Mouse (Mus musculus) cerebellum, adult 8-10 months (tissue): Measurements from ENCODE around the gene Mmp25.

Source experiments
- DNase-seq: peaks from one replicate; pipeline ENCODE4 v3.0.0; 2022

The Mmp25 gene

DNA sequence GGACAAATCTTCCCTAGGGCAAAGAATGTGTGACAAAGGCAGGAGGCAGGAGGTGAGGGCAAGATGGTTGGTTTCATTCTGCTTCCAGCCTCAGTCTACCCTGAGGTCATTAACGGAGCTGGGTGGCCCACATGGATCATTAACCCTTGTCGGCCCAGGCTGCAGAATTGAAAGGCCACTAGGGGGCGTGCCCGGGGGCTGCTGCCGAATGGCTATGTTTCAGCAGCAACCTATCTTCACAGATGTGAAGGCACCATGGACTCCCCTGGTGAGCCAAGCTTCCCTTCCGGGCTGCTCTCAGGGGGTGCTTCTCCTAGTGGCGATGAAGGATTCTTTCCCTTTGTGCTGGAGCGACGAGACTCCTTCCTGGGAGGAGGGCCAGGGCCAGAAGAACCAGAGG is 16.4 kb upstream of the Mmp25 start:
- DNase-seq: no peak

DNA sequence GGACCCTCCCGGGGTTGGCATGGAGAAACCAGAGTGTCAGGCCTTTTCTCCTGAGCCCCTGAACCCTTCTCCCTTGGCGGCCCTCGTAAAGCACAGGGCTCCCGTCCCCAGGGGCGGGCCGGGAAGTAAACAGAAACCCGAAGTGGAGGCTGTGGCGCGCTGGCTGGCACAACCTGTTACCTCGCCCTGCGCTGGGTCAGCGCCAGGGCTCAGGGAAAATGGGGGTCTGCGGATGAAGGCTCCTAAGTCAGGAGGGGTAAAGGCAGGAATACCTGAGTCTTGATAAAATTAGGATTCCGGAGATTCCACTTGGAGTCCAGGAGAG is 15.8 kb upstream of the Mmp25 start:
- DNase-seq: no peak

DNA sequence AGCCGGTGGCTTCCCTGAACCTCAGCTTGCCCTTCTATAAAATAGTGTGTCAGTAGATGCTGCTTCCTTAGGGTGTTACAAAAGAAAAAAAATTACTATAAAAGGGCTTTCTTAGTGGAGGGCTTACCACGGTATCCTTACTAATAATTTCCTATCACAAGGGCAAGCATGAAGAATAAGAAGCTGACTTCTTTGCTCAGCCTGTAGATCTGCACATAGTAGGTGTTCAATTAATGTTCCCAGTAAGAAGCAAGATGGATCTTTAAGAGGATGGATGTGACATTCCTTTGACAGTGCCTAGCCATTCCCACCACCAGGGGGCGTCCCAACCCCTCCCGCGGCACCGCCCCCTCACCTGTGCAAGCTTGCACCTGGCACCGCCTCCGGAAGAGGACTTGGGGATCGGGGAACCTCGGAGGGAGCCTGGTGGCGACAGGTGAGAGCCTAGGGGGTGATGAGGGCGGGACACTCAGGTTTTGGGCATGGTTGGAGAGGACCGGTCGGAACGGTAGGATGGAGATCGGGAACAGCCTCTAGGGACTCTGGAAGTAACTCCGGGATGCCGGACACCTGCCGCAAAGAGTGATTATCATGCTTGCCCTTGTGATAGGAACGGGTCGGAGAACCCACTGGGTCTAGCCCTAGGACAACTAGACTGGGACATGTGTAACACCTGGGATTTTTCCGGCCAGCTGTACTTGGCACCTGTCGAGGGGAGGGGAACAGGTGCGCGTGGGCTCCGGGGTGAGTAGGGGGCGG is 15.2 kb upstream of the Mmp25 start, which contains the start of gene Bicdl2:
Gene Bicdl2, plus strand, starts transcription at position 390 of the 759 bp plus-strand sequence.
- peak; percentile 56 for DNase-seq

DNA sequence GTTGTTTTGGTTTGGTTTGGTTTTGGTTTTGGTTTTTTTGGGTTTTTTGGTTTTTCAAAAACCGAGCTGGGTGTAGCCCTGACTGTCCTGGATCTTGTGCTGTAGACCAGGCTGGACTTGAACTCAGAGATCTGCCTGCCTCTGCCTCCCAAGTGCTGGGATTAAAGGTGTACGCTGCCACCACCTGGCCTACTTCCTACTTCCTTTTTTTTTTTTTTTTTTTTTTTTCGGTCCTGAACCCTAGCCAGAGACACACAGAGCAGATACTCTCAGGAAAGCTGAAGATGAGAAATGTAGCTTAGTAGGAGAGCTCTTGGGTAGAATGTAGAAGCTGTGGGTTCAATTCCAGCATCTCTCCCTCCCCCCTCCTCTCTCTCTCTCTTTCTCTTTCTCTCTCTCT is 13.4 kb upstream of the Mmp25 start:
- DNase-seq: no peak

DNA sequence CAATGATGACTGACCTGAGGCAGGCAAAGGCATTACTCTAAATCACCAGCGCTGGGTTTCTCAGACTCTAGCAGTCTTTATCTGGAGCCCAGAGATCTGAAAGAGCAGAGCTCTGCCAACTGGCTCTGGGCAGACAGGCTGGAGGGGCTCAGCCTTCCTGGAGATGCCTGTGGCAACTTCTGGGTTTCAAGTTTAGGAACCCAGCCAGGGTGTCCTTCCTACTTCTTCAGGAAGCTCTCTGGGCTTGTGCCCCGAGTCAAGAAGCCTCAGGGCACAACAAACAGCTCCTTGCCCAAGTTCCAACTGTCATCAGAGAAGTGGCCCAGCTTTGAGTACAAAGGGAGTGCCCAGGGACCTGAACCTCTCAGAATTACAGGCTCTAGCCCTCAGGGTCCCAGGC is 9.3 kb upstream of the Mmp25 start:
- no peak for DNase-seq

DNA sequence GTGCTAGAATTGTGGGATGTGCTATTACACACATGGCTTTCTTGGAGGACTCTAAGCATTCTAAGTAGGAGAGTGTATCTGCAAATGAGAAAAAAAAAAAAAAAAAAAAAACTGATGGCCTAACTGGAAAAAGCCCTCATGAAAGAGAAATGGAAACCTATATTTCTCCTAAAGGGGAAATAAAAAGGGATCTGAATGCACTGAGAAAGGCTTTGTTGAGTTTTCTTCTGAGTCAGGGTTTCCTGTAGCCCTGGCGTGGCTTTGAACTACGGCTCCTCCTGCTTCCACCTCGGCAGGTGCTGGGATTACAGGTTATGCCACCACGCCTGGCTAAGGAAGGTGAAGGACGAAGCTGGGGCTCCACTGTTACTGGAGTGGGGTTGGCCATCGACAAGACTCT is 8.9 kb upstream of the Mmp25 start:
- no peak for DNase-seq

DNA sequence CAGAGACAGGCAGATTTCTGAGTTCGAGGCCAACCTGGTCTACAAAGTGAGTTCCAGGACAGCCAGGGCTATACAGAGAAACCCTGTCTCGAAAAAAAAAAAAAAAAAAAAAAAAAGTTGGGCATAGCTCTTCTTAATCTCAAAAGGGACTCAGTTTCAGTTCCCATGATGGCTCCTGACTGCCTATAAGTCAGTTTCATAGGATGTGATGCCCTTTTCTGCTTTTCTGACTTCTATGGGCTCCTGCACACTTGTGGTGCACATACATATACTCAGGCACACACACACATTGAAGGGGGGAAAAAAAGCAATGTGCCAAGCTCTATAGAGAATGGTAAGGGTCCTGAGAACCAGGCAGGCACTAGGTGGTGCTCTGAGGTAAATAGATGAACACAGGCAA is 8.2 kb upstream of the Mmp25 start:
- DNase-seq: no peak

DNA sequence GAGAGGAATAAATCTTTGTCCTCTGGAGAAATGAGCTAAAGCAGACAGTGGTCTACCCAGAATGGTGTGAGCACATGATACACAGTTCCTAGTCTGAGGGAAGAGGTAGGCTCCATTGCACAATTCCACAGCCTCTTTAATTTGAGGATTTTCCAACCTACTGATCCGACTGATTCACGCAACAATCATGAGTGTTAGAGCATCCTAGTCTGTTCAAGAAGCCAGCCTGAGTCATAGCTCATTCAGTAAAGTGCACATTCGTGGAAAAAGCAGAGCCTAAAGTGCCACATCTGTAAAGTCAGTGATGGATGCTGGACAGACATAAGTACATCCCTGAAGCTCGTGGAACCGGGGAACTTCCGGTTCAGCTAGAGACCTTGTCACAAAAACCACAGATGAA is 6.3 kb upstream of the Mmp25 start:
- DNase-seq: no peak

DNA sequence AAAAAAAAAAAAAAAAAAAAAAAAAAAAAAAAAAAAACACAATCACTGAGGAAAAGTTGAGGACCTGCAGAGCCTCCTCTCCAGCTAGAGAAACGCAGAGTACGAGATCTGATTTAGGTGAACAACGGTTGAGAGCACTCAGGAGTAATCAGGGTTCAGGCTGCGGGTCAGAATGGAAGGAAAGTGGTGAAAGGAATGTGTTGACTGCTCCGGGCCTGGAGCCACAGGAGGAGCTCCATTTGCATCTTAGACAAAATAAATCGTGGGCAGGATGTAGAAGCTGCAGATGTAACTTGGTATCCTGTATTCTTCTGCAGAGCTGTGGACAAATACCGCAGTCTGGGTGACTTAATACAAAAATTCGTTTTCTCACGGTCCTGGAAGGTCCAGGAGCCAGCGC is 817 bp upstream of the Mmp25 start:
- no peak for DNase-seq

DNA sequence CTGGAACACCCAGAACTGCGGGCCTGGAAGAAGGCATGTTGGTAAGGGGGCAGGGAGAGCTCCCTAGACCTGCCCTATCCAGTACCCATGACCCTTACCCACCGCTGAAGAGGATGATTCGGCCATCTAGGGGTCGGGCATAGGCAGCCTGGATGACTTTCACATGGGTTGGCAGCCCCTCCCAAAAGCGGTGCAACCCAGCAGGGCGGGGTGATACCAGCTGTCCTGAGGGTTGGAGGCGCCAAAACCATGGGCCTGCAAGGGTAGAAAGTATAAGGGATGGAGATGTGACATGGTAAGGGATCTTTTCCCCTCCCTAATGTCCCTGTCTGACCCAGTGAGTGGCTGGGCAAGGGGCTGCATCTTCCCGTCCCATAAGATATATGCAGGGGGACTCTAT is 13.8 kb downstream of the Mmp25 start:
- DNase-seq: no peak

DNA sequence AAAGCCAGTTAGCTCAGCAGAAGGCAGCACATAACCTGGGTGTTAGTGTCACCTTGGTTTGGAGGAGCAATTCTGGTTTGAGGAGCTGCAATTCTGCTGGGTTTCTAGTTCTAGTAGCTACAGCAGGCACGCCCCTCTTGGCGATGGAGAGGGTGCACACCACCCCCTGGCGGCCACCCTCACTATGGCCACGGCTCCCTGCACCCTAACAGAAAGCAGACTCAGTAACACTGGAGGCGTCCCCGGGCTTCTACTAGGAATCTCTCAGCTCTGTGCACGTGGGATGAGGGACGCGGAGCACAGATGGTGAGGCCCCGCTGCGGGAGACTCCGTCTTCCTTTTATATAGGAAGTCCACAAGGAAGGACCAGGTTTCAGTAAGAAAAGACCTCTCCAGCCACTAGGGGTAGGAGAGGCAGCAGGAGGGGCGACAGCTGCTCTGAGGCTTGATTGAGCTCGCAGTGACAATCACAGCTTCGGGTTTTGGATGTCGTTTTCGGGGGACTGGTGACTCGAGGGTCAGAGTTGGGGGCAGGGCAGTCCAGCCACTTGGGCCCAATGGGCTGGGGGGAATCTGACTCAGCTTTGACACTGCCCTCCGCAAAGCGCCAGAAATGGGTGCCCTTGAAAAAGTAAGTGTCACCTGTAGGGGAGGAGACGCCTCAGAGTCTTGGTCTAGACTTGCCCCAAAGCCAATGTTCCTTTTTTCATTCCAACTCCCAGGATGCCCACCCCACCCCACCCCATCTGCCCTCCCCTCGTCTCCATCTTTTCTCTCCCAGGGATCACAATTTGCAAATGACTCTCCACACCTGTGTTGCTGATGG is 14.7 kb downstream of the Mmp25 start:
- DNase-seq: peak; percentile 73

DNA sequence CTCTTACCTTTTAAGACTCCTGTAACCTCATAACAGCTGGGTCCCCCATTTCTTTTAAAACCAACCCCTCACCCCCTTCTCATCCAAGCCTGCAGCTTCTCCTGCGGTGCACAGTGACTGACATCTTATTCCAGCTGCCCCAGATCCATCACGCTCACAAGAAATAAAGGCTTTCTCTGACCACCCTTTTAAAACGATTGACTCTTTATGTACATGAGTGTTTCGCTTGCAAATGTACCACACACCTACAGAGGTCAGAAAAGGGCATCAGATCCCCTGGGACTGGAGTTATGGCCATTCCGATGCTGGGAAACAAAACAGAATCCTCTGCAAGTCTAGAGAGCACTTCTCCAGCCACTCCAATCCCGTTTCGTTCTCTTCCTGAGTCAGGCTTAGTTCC is 17.3 kb downstream of the Mmp25 start:
- no peak for DNase-seq

DNA sequence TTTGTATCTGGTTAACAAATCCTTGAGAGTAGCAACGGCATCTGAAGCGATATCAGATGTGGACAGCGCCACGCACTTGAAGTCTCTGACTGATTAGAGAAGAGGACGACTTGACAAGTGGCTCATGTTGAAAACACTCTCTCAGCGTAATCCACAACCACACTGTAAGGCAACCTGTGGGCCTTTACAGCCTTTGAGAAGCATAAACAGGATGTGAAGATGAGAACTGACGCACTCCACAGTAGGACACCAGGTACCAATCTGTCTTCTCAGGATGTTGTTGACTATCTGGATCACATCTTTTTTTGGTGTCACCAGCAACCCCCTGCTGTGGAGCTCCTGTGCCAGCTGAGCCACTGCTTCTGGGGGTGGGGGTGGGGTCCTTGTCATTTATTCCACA is 24.7 kb downstream of the Mmp25 start:
- DNase-seq: no peak

DNA sequence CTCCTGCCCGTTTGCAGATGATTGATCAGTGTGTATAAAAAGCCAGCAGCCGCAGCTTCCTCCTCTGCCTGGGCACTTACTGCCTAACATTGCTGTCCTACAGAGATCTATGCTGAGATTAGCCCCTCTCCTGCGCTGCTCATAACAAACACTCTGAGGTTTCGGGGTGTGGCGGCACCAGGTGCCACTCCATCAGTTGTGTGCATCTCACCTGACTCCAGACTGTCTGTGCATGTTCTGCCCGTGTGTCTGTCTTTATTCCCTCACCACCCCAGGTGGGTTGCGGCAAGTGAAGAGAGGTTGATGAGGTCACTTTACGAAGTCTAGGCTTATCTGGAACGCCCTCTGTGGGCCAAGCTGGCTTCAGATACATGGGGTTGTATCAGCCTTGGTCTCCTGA is 28.0 kb downstream of the Mmp25 start:
- no peak for DNase-seq

DNA sequence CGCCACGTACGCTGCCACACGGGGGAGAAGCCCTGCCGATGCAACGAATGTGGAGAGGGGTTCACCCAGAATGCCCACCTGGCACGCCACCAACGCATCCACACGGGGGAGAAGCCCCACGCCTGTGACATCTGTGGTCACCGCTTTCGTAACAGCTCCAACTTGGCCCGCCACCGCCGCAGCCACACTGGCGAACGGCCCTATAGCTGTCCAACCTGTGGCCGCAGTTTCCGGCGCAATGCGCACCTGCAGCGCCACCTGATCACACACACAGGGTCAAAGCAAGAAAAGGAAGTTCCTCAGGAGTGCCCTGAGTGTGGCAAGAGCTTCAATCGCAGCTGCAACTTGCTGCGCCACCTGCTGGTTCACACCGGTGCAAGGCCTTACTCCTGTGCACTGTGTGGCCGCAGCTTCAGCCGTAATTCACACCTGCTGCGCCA is 34.7 kb downstream of the Mmp25 start:
- peak; percentile 66 for DNase-seq

DNA sequence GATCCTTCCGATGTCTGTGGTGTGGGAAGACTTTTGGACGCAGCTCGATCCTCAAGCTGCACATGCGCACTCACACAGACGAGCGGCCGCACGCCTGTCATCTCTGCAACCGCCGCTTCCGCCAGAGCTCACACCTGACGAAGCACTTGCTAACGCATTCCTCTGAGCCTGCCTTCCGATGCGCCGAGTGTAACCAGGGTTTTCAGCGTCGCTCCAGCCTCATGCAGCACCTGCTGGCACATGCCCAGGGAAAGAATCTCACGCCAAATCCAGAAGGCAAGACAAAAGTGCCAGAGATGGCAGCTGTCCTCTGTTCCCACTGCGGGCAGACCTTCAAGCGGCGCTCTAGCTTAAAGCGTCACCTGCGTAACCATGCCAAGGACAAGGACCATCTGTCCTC is 35.5 kb downstream of the Mmp25 start:
- peak; percentile 60 for DNase-seq

DNA sequence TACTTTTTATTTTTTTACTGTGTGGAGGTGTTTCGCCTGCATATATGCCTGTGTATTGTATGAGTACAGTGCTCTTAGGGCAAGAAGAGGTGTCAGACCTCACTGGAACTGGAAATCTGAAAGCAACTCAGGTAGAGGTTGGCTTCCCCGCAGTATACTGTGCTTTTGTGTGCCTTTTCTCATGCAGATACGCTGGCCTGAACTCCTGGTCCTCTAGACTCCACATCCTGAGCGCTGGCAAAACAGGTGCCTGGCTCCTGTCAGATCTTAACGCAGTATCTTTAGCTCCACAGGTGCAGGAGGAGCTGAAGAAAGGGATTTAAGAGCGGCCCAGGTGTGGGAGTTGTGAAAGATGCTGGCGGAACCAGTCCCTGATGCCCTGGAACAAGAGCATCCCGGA is 39.9 kb downstream of the Mmp25 start:
- no peak for DNase-seq

DNA sequence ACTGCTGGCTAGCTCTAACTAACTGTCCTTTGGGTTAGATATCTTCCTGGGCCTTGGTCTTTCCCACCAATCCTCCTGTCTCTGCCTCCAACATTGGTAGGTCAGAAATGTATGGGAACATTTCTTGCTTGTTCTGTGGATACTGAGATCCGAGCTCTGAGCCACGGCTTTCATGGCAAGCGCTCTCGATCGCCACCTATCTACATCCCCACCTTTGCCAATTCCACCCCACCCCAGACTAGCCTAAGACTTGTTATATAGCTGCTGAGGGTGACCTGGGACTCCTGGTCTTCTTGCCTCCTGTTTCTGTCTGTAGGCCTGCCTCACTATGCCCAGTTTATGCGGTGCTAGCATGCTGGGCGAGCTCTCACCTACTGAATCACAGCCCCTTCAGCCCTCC is 40.7 kb downstream of the Mmp25 start:
- DNase-seq: no peak

DNA sequence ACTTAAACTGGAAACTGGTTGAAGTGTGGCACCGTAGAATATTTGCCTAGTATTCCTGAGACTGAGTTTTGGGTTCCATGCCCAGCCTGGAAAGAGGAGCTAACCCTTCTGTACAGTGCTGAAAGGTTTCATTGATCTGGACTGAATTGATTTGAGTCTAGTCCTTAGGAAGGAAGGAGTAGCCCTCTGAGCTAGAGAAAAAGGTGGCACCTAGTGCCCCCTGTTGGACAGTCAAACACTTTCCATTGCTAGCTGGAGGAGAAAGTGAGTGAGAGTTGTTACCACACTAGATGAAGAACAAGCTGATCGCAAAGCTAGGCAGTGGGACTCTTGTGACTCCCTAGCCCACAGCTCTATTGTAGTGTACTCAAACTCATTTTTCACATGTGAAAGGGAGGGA is 41.5 kb downstream of the Mmp25 start:
- no peak for DNase-seq

DNA sequence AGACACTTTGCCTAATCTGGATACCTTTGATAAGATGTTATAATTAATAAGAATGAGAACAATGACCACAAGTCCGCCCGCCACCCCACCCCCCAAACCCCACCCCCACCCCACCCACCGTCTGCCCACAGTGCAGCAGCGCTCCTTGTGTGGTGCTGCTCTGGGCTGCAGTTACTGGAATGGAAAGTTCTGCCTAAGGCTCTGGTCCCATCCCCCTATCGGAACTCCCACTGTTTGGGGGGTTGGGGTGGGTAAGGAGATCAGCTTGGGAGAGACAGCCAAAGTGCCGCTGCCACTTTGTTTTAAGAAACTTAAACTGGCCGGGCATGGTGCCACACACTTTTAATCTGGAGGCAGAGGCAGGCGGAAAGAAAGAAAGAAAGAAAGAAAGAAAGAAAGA is 42.0 kb downstream of the Mmp25 start:
- DNase-seq: no peak

DNA sequence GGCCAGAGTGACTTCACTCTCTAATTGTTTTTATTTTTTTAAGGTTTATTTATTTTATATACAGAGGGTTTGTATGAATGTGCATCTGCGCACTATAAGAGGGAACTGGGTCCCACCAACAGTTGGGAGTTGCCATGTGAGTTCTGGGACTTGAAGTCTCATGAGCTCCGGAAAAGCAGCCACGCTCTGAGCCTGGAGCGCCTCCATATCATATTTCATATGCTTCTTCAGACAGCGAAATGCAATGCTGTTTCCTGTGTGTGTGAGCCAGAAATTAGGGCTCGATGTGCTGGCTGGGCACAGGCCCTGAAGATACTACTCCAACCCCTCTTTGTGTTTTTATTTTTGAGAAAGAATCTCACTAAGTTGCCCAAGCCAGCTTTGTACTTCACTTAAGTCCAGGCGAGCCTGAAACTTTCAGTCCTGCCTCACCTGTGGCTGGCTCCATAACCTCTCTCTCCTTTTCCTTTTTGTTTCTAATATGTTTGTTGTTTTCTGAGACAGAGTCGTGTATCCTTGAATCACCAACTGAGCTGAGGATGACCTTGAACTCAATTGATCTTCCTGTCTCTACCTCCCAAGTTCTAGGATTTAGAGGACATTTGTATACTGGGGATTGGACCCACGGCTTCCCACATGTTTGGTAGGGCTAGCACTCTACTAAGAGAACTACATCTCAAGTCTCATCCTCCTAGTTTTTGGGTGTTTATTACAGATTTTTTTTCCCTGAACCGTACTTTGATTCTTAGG is 43.1 kb downstream of the Mmp25 start:
- no peak for DNase-seq

DNA sequence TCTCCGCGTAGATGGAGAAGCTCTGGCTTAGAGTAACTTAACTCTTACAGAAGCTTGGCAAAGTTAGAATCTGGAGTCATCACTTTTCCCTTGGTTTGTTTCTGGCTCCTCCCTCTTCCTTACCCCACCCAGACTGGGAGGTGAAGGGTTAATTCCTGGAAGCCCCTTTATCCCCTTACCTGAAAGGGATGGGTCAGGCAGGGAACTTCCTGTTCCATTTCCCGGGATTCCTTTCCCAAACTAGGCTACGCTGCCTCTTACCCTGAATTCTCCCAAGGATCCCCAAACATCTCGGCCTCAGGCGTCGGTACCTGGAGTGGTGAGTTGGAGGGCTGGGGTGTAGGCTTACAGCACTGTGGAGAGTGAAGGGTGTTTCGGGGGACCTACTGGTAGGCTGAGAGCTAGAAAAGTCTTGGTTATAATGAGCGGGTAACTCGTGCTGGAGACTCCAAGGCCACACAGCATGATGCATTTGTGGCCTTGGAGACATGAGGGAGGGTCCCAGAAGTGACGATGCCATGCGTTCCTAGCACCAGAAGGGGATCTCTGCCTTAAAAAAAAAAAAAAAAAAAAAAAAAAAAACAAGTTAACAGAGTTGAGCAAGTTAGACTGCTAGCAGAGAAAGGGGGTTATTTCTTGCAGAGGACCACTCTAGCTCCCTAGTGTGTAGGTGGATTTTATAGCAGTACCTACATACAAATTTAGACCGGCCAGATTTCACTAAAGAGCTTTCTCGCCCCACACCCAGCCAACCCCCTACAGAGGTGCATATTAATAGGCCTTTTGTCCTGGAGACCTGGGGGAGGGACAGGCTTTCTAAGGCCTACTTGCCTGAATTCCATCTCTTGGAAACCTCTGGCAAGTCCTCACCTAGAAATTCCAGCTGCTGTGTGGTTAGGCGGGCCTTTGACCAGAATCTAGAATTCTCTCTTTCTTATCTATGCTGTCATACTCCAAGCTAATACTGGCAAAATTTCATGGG is 44.1 kb downstream of the Mmp25 start, which contains the start of gene Zscan10:
Gene Zscan10, plus strand, starts transcription at position 216 of the 982 bp plus-strand sequence.
- DNase-seq: peak; percentile 3
